Mouse (Mus musculus) midbrain, embryonic 15.5 days (tissue): ENCODE measurements around the gene Was. TPM values are rescaled to one million over a fixed set of nuclear protein-coding genes. Genes with fewer than 3 reads are reported as not detected.
"Not testable (repeated sequence)": the region's sequence is repeated elsewhere in the genome, so short reads cannot be mapped to it uniquely, and the experiment has no call there.

Experiments used
- ATAC-seq: fragments of 200-750 bp; cut with Nextera tagmentation; replicated peaks from 2 replicates; pipeline ENCODE4 v1.8.0; 2017; ENCODE audit warnings: moderate TSS enrichment
- H3K27ac ChIP-seq: fragments of 300-500 bp; sonication (generic); 2 replicates; pipeline ENCODE4 v1.5.1; 2015; ENCODE audit warnings: mild to moderate bottlenecking, inconsistent platforms
- H3K27me3 ChIP-seq: fragments of 300-500 bp; sonication (generic); replicated peaks from 2 replicates; pipeline ENCODE4 v1.6.1; 2015; ENCODE audit warnings: inconsistent platforms
- H3K36me3 ChIP-seq: fragments of 300-500 bp; sonication (generic); replicated peaks from 2 replicates; pipeline ENCODE4 v1.6.1; 2015; ENCODE audit warnings: inconsistent platforms
- H3K4me1 ChIP-seq: fragments of 300-500 bp; sonication (generic); 2 replicates; pipeline ENCODE4 v1.6.1; 2015; ENCODE audit warnings: inconsistent platforms
- H3K4me2 ChIP-seq: fragments of 300-500 bp; sonication (generic); 2 replicates; pipeline ENCODE4 v1.6.1; 2015; ENCODE audit warnings: inconsistent platforms, mild to moderate bottlenecking, moderate library complexity
- H3K4me3 ChIP-seq: fragments of 300-500 bp; sonication (generic); 2 replicates; pipeline ENCODE4 v1.5.1; 2015; ENCODE audit warnings: mild to moderate bottlenecking, inconsistent platforms
- H3K9ac ChIP-seq: fragments of 300-500 bp; sonication (generic); 2 replicates; pipeline ENCODE4 v1.6.1; 2015; ENCODE audit warnings: mild to moderate bottlenecking, inconsistent platforms
- H3K9me3 ChIP-seq: fragments of 300-500 bp; sonication (generic); 2 replicates; pipeline ENCODE4 v1.6.1; 2016; ENCODE audit warnings: inconsistent platforms
- WGBS: fragments of 180-500 bp; shearing (Covaris S2); methylation state at CpG from one replicate; pipeline ENCODE4 v1.1.7; 2015; ENCODE audit warnings: mixed read lengths; 5-methylcytosine and 5-hydroxymethylcytosine counted together
- polyA plus RNA-seq: library from polyadenylated mRNA; unstranded; fragments of >200 nt; fragmentation: Nextera tagmentation; extraction: Ambion mirVana; gene quantifications from 2 replicates; pipeline ENCODE4 v1.2.1, GENCODE M21; 2015

Was gene
- polyA plus RNA-seq, 1 experiment from 2014 or later: 0.18 TPM

DNA sequence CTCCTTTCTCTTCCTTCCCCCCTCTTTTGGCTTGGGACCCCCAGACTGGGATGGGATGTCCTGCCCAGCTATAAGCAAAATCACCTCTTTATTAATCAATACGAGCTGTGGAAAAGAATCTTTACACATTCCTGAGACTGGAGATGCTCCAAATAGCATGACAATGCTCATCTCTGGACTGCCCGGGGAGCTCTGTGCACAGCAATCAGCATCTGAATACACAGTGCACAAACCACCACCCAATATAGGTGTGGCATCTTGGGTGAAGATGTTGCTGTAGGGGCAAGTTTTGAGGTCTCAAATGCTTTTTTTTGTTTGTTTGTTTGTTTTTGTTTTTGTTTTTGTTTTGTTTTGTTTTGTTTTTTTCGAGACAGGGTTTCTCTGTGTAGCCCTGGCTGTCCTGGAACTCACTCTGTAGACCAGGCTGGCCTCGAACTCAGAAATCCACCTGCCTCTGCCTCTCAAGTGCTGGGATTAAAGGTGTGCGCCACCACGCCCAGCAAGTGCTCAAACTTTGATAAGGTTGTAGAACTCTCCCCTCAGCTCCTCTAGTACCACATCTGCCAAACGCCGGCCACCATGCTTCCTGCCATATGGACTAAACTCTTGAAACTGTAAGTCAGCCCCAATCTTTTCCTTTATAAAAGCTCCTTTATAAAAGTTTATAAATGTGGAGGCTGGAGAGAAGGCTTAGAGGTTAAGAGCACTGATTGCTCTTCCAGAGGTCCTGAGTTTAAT, 39.1 kb downstream of the Was start:
- not testable (repeated sequence) for H3K27ac ChIP-seq, ATAC-seq, H3K9ac ChIP-seq, H3K4me3 ChIP-seq, H3K4me2 ChIP-seq, H3K36me3 ChIP-seq, H3K27me3 ChIP-seq, H3K4me1 ChIP-seq, H3K9me3 ChIP-seq
- WGBS: 85% methylated on average over 8 of the region's 8 CpGs

DNA sequence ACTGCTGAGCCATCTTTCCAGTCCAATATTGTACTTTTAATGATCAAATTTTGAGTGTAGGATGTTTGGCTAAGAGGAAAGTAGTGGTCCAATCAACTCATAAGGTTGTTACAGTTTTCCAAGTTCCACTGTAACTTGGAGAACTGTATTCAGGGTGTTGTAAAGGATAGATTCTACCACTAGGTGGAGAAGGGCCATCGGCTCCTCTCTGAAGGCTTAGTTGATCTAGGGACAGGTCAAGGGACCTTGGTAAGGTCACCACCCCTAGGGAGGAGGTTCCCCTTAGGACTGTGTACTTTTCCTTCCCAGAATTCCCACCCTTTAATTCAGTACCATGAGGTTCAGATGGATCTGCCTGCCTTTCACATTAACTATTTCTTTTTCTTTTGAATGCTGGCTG, 57.3 kb downstream of the Was start:
- H3K9me3 ChIP-seq: no peaks in the 10 kb centered on the region
- WGBS: 85% methylated on average over 1 of the region's 1 CpGs
- ATAC-seq: no peak
- no peaks in the 10 kb centered on the region for H3K4me1 ChIP-seq
- no peak overlapping the region for H3K4me2 ChIP-seq
- H3K9ac ChIP-seq: no peak overlapping the region
- no peaks in the 10 kb centered on the region for H3K27me3 ChIP-seq
- H3K36me3 ChIP-seq: no peaks in the 10 kb centered on the region
- H3K27ac ChIP-seq: no peak overlapping the region
- H3K4me3 ChIP-seq: no peak overlapping the region

Other genes with a start within 250 kb of the Was start
- gene Otud5, start 249.1 kb downstream of the Was start, polyA plus RNA-seq: 49.1 and 53.2 TPM in 2 replicates
- gene Pim2, start 212.2 kb downstream of the Was start, polyA plus RNA-seq: 21.7 and 22.1 TPM in 2 replicates
- 42.2 and 42.9 TPM in 2 replicates for gene Slc35a2, start 206.5 kb downstream of the Was start, polyA plus RNA-seq
- gene Pqbp1, start 191.2 kb downstream of the Was start, polyA plus RNA-seq: 222 and 224 TPM in 2 replicates
- 173 and 178 TPM in 2 replicates for gene Timm17b, start 191.1 kb downstream of the Was start, polyA plus RNA-seq
- gene Gm10491, start 182.7 kb downstream of the Was start, polyA plus RNA-seq: not detected in 2 replicates
- gene Gm10490, start 181.0 kb downstream of the Was start, polyA plus RNA-seq: 1.2 TPM in 1 of 2 replicates, not detected in the other
- 273 and 288 TPM in 2 replicates for gene Pcsk1n, start 170.7 kb downstream of the Was start, polyA plus RNA-seq
- gene Eras, start 161.9 kb downstream of the Was start, polyA plus RNA-seq: not detected in 2 replicates
- 76.8 and 79.0 TPM in 2 replicates for gene Hdac6, start 142.6 kb downstream of the Was start, polyA plus RNA-seq
- gene Gata1, start 112.4 kb downstream of the Was start, polyA plus RNA-seq: 0.12 and 0.42 TPM in 2 replicates
- 0.27 and 0.46 TPM in 2 replicates for gene Glod5, start 72.0 kb downstream of the Was start, polyA plus RNA-seq
- 40.7 and 42.0 TPM in 2 replicates for gene Suv39h1, start 15.7 kb downstream of the Was start, polyA plus RNA-seq
- 67.6 and 72.9 TPM in 2 replicates for gene Wdr13, start 42.4 kb upstream of the Was start, polyA plus RNA-seq
- gene Rbm3, start 55.4 kb upstream of the Was start, polyA plus RNA-seq: 272 and 285 TPM in 2 replicates
- 25.8 and 26.8 TPM in 2 replicates for gene Tbc1d25, start 85.7 kb upstream of the Was start, polyA plus RNA-seq
- gene Ebp, start 103.0 kb upstream of the Was start, polyA plus RNA-seq: 26.9 and 31.8 TPM in 2 replicates
- 53.0 and 53.9 TPM in 2 replicates for gene Porcn, start 116.0 kb upstream of the Was start, polyA plus RNA-seq
- 51.3 and 51.7 TPM in 2 replicates for gene Ftsj1, start 161.9 kb upstream of the Was start, polyA plus RNA-seq
- gene Slc38a5, start 180.6 kb upstream of the Was start, polyA plus RNA-seq: 47.5 and 48.4 TPM in 2 replicates
- not detected in 2 replicates for gene Ssxb10, start 236.9 kb upstream of the Was start, polyA plus RNA-seq